Mouse (Mus musculus): ENCODE results near the gene Zmynd8. TPM values are rescaled to one million over a fixed set of nuclear protein-coding genes. Genes with fewer than 3 reads are reported as not detected.
A peak's percentile ranks its signal among the peaks of the same experiment; 100 is the strongest.

The Zmynd8 gene
- polyA plus RNA-seq, 1 experiment: 3.0 TPM

DNA sequence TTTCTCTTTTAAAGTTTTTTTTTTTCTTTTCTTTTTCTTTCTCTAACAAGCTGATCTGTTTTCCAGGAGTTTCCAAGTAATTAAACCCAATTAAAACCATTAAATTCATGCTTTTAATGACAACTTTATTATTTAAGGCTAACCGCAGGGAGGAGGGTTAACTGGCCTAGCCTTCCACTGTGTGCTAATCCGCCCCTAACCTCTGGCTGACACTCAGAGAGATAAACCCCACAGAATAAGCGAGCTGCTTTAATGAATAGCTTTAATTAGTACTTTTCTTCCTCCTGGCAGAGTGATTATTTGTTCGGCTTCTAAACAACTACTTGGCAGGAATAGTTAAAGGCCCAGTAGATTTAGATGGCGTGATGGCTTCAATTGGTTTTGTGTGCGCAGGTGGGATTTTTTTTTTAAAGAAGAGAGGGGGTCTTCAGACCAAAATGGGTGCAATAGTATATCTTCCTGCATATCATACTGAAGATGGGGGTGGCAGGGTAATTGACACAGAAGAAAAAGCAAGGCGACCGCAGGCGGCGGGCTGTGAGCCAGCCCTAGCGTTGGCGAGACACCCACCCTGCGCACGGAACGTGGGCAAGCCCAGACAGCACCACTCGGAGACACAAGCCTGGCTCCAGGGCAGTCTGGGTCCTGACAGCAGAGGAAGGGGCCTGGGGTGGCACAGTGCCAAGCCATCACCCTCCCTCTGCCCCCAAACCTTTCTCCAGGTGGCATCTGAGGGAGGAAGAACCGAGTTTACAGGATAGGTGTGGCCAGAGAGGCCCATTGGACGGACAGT is 153.3 kb downstream of the Zmynd8 start:
- TF ChIP-seq CTCF (IDR thresholded peaks at IDR 0.05; ENCODE audit: control insufficient read depth, insufficient read depth, insufficient replicate concordance, low read depth, low read length) (no peak), POLR2A (IDR thresholded peaks at IDR 0.05; ENCODE audit: control insufficient read depth, low read depth, low read length) (no peak)
- Histone ChIP-seq H3K36me3 (ENCODE audit: control insufficient read depth, insufficient read depth, low read length) (no peaks in the 10 kb centered on the region), H3K4me3 (ENCODE audit: control insufficient read depth, low read depth, low read length) (no peak overlapping the region), H3K4me1 (ENCODE audit: control insufficient read depth, insufficient read depth, low read length) (peaks cover 14% of the 10 kb centered on the region), H3K27me3 (ENCODE audit: control insufficient read depth, insufficient read depth, low read length) (no peaks in the 10 kb centered on the region), H3K27ac (ENCODE audit: control insufficient read depth, insufficient read depth, low read depth, low read length) (no peak overlapping the region)

DNA sequence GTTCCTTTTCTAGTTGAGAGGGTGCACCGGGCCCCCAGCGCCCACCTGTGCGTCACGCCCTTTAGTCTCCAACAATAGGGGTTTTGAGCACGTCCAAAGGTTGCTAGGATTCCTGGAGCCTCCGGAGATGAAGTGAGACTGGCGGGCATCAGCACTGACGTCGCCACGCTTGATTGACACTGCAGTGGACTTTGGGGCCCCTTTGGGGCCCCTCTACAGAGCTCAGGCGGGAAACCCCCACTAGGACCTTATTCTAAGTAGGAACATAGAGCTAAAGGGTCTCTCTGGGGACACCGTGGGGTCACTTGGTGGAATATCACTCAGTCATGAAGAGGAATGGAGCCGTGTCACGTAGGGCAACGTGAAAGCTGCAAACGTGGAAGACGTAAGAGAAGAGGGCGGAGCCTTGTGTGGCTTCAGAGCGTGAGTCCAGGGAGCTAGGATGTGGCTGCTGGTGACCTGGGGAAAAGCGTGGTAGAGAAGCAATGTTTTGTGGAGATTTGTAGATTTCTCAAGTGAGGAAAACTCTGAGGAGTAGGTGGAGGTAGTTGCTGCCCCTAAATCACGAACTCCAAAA is 156.5 kb downstream of the Zmynd8 start:
- H3K4me3 ChIP-seq (ENCODE audit: control insufficient read depth, low read depth, low read length): peak overlapping the region; percentile 78
- no peak overlapping the region for H3K27ac ChIP-seq (ENCODE audit: control insufficient read depth, insufficient read depth, low read depth, low read length)
- TF ChIP-seq POLR2A (IDR thresholded peaks at IDR 0.05; ENCODE audit: control insufficient read depth, low read depth, low read length) (no peak), CTCF (IDR thresholded peaks at IDR 0.05; ENCODE audit: control insufficient read depth, insufficient read depth, insufficient replicate concordance, low read depth, low read length) (no peak)
- 0 out of 2 replicates have a peak, but pooled peaks cover 2% of the 10 kb centered on the region for H3K4me1 ChIP-seq (ENCODE audit: control insufficient read depth, insufficient read depth, low read length)
- H3K36me3 ChIP-seq (ENCODE audit: control insufficient read depth, insufficient read depth, low read length): no peaks in the 10 kb centered on the region
- H3K27me3 ChIP-seq (ENCODE audit: control insufficient read depth, insufficient read depth, low read length): no peaks in the 10 kb centered on the region

DNA sequence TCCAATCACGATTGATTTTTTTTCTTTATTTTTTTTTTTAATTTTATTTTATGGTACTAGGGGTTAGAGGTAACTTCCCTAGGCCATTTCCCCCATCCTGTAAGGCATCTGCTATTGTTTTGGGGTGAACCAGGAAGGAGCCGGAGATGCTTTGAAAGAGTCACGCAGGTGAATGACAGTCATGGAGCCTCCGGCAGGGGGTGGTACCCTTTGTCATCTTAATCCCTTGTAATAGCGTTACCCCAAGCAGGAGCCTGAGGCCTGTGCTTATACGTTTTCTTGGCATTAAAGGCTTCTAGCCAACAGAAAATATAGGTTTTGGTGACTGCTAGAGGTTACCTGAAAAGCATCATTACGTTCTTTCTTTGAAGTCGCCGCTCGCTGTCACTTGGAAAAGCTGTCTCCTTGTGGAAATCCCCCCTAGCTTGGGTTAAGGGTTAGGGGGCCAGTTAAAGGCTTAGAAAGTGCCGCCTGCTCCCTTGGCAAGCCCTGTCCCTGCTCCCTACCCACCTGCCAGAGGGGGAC is 157.2 kb downstream of the Zmynd8 start:
- H3K36me3 ChIP-seq (ENCODE audit: control insufficient read depth, insufficient read depth, low read length): no peaks in the 10 kb centered on the region
- no peak overlapping the region for H3K27ac ChIP-seq (ENCODE audit: control insufficient read depth, insufficient read depth, low read depth, low read length)
- no peaks in the 10 kb centered on the region for H3K27me3 ChIP-seq (ENCODE audit: control insufficient read depth, insufficient read depth, low read length)
- TF ChIP-seq POLR2A (IDR thresholded peaks at IDR 0.05; ENCODE audit: control insufficient read depth, low read depth, low read length): no peak
- TF ChIP-seq CTCF (IDR thresholded peaks at IDR 0.05; ENCODE audit: control insufficient read depth, insufficient read depth, insufficient replicate concordance, low read depth, low read length): no peak
- peak overlapping the region; percentile 78 for H3K4me3 ChIP-seq (ENCODE audit: control insufficient read depth, low read depth, low read length)
- H3K4me1 ChIP-seq (ENCODE audit: control insufficient read depth, insufficient read depth, low read length): 0 out of 2 replicates have a peak, but pooled peaks cover 2% of the 10 kb centered on the region

DNA sequence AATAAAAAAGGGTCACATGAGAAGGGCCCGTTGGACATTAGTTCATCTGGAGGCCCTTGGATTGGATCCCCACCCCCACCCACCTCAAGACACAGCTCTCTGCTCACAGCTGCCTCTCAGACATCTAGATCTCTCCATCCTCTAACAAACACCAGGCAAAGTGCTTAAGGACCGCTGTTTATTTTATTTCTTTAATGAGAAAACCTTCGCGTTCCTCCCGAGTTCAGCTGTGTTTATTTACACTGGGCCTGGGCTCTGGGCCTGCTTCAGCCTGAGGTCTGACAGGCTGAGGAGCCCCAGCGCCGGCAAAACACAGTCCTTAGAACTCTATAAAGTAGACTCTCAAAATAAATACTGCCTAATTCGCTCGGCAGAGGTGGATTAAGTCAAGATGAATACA is 157.8 kb downstream of the Zmynd8 start:
- no peaks in the 10 kb centered on the region for H3K36me3 ChIP-seq (ENCODE audit: control insufficient read depth, insufficient read depth, low read length)
- H3K27me3 ChIP-seq (ENCODE audit: control insufficient read depth, insufficient read depth, low read length): no peaks in the 10 kb centered on the region
- no peak overlapping the region for H3K27ac ChIP-seq (ENCODE audit: control insufficient read depth, insufficient read depth, low read depth, low read length)
- H3K4me1 ChIP-seq (ENCODE audit: control insufficient read depth, insufficient read depth, low read length): 0 out of 2 replicates have a peak, but pooled peaks cover 2% of the 10 kb centered on the region
- no peak overlapping the region for H3K4me3 ChIP-seq (ENCODE audit: control insufficient read depth, low read depth, low read length)
- TF ChIP-seq POLR2A (IDR thresholded peaks at IDR 0.05; ENCODE audit: control insufficient read depth, low read depth, low read length) (no peak), CTCF (IDR thresholded peaks at IDR 0.05; ENCODE audit: control insufficient read depth, insufficient read depth, insufficient replicate concordance, low read depth, low read length) (no peak)

DNA sequence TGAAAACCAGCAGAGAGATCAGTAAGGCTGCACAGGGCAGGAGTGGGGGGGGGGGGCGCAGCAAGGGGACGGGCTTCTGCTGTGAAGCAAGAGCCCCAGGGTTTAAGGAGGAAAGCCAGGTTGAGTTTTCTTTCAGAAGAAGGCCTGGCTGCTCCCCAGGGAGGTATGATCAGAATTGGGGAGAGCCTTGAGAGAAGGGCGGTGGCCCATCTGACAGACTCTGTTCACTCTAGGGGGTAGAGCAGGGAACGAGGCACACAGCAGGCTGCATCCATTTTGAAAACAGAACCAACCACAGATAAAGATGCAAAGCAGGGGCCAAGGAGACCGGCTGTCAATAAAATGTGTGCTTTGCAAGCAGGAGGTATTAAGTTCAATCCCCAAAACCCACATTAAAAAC is 158.4 kb downstream of the Zmynd8 start:
- Histone ChIP-seq H3K4me1 (ENCODE audit: control insufficient read depth, insufficient read depth, low read length) (no peaks in the 10 kb centered on the region), H3K27ac (ENCODE audit: control insufficient read depth, insufficient read depth, low read depth, low read length) (no peak overlapping the region), H3K36me3 (ENCODE audit: control insufficient read depth, insufficient read depth, low read length) (no peaks in the 10 kb centered on the region), H3K27me3 (ENCODE audit: control insufficient read depth, insufficient read depth, low read length) (no peaks in the 10 kb centered on the region), H3K4me3 (ENCODE audit: control insufficient read depth, low read depth, low read length) (no peak overlapping the region)
- no peak for TF ChIP-seq CTCF (IDR thresholded peaks at IDR 0.05; ENCODE audit: control insufficient read depth, insufficient read depth, insufficient replicate concordance, low read depth, low read length)
- no peak for TF ChIP-seq POLR2A (IDR thresholded peaks at IDR 0.05; ENCODE audit: control insufficient read depth, low read depth, low read length)

DNA sequence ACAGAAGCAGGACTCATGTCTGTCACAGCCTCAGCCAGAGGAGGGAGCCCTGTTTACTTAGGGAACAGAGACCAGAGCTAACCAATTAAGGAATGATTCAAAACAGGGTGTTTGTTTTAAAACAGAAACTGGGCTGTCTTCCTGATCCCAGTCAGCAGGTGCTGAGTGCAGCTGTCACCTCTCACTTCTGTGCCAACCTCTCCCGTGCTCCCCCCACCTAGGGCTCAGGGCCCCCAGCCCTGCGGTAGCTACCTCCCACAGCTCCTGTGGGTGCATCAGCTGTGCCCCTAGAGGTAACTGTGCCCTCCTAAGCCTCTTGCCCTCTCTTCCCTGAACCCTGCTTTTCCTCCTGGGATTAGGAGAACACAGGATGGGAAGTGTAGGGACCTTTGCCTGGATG is 162.5 kb downstream of the Zmynd8 start:
- Histone ChIP-seq H3K4me1 (ENCODE audit: control insufficient read depth, insufficient read depth, low read length) (no peaks in the 10 kb centered on the region), H3K27me3 (ENCODE audit: control insufficient read depth, insufficient read depth, low read length) (no peaks in the 10 kb centered on the region), H3K36me3 (ENCODE audit: control insufficient read depth, insufficient read depth, low read length) (no peaks in the 10 kb centered on the region), H3K27ac (ENCODE audit: control insufficient read depth, insufficient read depth, low read depth, low read length) (no peak overlapping the region), H3K4me3 (ENCODE audit: control insufficient read depth, low read depth, low read length) (no peak overlapping the region)
- TF ChIP-seq POLR2A (IDR thresholded peaks at IDR 0.05; ENCODE audit: control insufficient read depth, low read depth, low read length) (no peak), CTCF (IDR thresholded peaks at IDR 0.05; ENCODE audit: control insufficient read depth, insufficient read depth, insufficient replicate concordance, low read depth, low read length) (no peak)

Other genes with a start within 250 kb of the Zmynd8 start
- gene Ncoa3, start 93.6 kb upstream of the Zmynd8 start, polyA plus RNA-seq (2012; rRNA removed): 10.8 and 15.8 TPM in 2 replicates